21 mouse cellular contexts compared by ENCODE assay signal in genomic region chr5:37535227-37535626, GRCm38 (mm10).
DNase-seq lines count a peak whose midpoint lies in the region; ATAC-seq and TF ChIP-seq lines count a peak whose summit lies in the region.
"Had no signal": no experiment of that assay in that cellular context is flagged by ENCODE, and none has a peak within 500 bp of the region (broad histone marks: within the 10 kb centered on the region; RNA-seq: fewer than 3 reads in every experiment).

No protein-coding gene starts in this region.

- H3K36me3 ChIP-seq in forebrain, embryonic 14.5 days (ENCODE audit: control insufficient read depth, insufficient read depth, low read length): no peaks in the 10 kb centered on the region
- no peaks in the 10 kb centered on the region for H3K36me3 ChIP-seq in forebrain, embryonic 10.5 days (replicated peaks)
- no peaks in the 10 kb centered on the region for H3K36me3 ChIP-seq in lung, embryonic 14.5 days (ENCODE audit: insufficient read depth)
- H3K36me3 ChIP-seq: embryonic facial prominence, embryonic 10.5 days; heart, embryonic 13.5 days; hindbrain, embryonic 12.5 days had no signal

- TF ChIP-seq CTCF in lung, embryonic 14.5 days (IDR thresholded peaks at IDR 0.05; ENCODE audit: low read depth): no peak

- 82% methylated on average over 5 of the region's 5 CpGs for WGBS in forebrain, embryonic 14.5 days
- WGBS in forebrain, embryonic 10.5 days: 86% methylated on average over 5 of the region's 5 CpGs
- 66% methylated on average over 5 of the region's 5 CpGs for WGBS in lung, embryonic 14.5 days

- DNase-seq in forebrain, embryonic 14.5 days (ENCODE audit: low spot score): peak; percentile 73
- DNase-seq in forebrain, embryonic 10.5 days (ENCODE audit: extremely low spot score, low spot score): no peak
- DNase-seq in heart, adult 11 months: peak; percentile 42
- no peak for DNase-seq in heart, postnatal 36 days
- peak; percentile 26 for DNase-seq in lung, embryonic 14.5 days
- DNase-seq in lung, postnatal 10 days: no peak
- DNase-seq in brain, adult 2 months (ENCODE audit: low read depth, low spot score): peak; percentile 31
- DNase-seq: adrenal gland, adult 8-10 months; adrenal gland, postnatal 36 days; cerebellum, adult 11-12 months; cerebellum, adult 9-10 months; gastrocnemius, adult 2 months; gastrocnemius, postnatal 25 days; heart, postnatal 4 days had no signal

- intact Hi-C loops in heart, postnatal 36 days (cut with DNase I): no loop called here

- no peak overlapping the region for H3K9ac ChIP-seq in forebrain, embryonic 14.5 days (ENCODE audit: low read length)
- H3K9ac ChIP-seq in lung, embryonic 14.5 days: no peak overlapping the region
- H3K9ac ChIP-seq: heart, embryonic 13.5 days; hindbrain, embryonic 12.5 days had no signal

- no peak overlapping the region for H3K27ac ChIP-seq in forebrain, embryonic 14.5 days (ENCODE audit: low read depth, low read length)
- H3K27ac ChIP-seq in forebrain, embryonic 10.5 days: no peak overlapping the region
- H3K27ac ChIP-seq in lung, embryonic 14.5 days (ENCODE audit: low read depth): no peak overlapping the region
- H3K27ac ChIP-seq: embryonic facial prominence, embryonic 10.5 days; gastrocnemius, adult 2 months; heart, embryonic 13.5 days; hindbrain, embryonic 12.5 days had no signal

- no peaks in the 10 kb centered on the region for H3K4me1 ChIP-seq in forebrain, embryonic 14.5 days (ENCODE audit: control insufficient read depth, insufficient read depth, low read length)
- no peaks in the 10 kb centered on the region for H3K4me1 ChIP-seq in forebrain, embryonic 10.5 days
- no peaks in the 10 kb centered on the region for H3K4me1 ChIP-seq in lung, embryonic 14.5 days (ENCODE audit: insufficient read depth)
- H3K4me1 ChIP-seq: embryonic facial prominence, embryonic 10.5 days had no signal

- H3K4me3 ChIP-seq in forebrain, embryonic 14.5 days (ENCODE audit: low read depth, low read length): no peak overlapping the region
- no peak overlapping the region for H3K4me3 ChIP-seq in forebrain, embryonic 10.5 days
- no peak overlapping the region for H3K4me3 ChIP-seq in lung, embryonic 14.5 days (ENCODE audit: low read depth, low read length)
- H3K4me3 ChIP-seq: embryonic facial prominence, embryonic 10.5 days; gastrocnemius, adult 2 months; heart, embryonic 13.5 days; hindbrain, embryonic 12.5 days had no signal

- ATAC-seq in forebrain, embryonic 14.5 days: no peak
- no peak for ATAC-seq in lung, embryonic 14.5 days (ENCODE audit: insufficient read depth)
- ATAC-seq in frontal cortex, adult (ENCODE audit: low TSS enrichment): no peak
- ATAC-seq: hindbrain, embryonic 16.5 days; inflammation-experienced regulatory T-cells, adult 6 months; intestine, postnatal 0 days had no signal

- H3K9me3 ChIP-seq in forebrain, embryonic 14.5 days (replicated peaks; ENCODE audit: control insufficient read depth, low read length): no peaks in the 10 kb centered on the region
- no peaks in the 10 kb centered on the region for H3K9me3 ChIP-seq in forebrain, embryonic 10.5 days
- no peaks in the 10 kb centered on the region for H3K9me3 ChIP-seq in lung, embryonic 14.5 days (ENCODE audit: low read depth, low read length)
- H3K9me3 ChIP-seq: embryonic facial prominence, embryonic 10.5 days; heart, embryonic 13.5 days; hindbrain, embryonic 12.5 days had no signal

- no peak overlapping the region for H3K4me2 ChIP-seq in forebrain, embryonic 14.5 days (ENCODE audit: low read length)
- H3K4me2 ChIP-seq in lung, embryonic 14.5 days: no peak overlapping the region
- H3K4me2 ChIP-seq: heart, embryonic 13.5 days; hindbrain, embryonic 12.5 days had no signal

- H3K27me3 ChIP-seq in forebrain, embryonic 14.5 days (replicated peaks; ENCODE audit: control insufficient read depth, insufficient read depth, low read length): no peaks in the 10 kb centered on the region
- H3K27me3 ChIP-seq in forebrain, embryonic 10.5 days (ENCODE audit: poor library complexity, severe bottlenecking): no peaks in the 10 kb centered on the region
- no peaks in the 10 kb centered on the region for H3K27me3 ChIP-seq in lung, embryonic 14.5 days (ENCODE audit: insufficient read depth, low read length)
- H3K27me3 ChIP-seq: heart, embryonic 13.5 days; hindbrain, embryonic 12.5 days had no signal

Comparison
In these comparisons a context has a peak if more than half of its experiments do, and no peak if none do; other contexts are left out.
1. DNase-seq: peak in forebrain, embryonic 14.5 days (single experiment), heart, adult 11 months (single experiment), lung, embryonic 14.5 days (single experiment) and brain, adult 2 months (single experiment); none in forebrain, embryonic 10.5 days (single experiment), heart, postnatal 36 days (0 of 2) and lung, postnatal 10 days (single experiment).